Mouse (Mus musculus): ENCODE measurements at regions not wholly inside any gene's neighbourhood (a gene's known extent, or its start where the extent isn't known, plus 50 kb on each side); places are given as distances from the start of the nearest gene placed in this dataset.

- 70% methylated on average over 4 of the region's 4 CpGs for WGBS
These were observed 169.6 kb upstream of the Erbb4 start for GRCm38 (mm10) chr1:69277428-69277827.

GRCm38 (mm10) chr1:69247691-69248090 is 139.8 kb upstream of the Erbb4 start:
- no peaks in the 10 kb centered on the region for H3K36me3 ChIP-seq
- H3K4me3 ChIP-seq: no peak overlapping the region
- no peak overlapping the region for H3K4me2 ChIP-seq (replicated peaks)
- no peak for ATAC-seq (ENCODE audit: low FRiP score)
- WGBS: 80% methylated on average over 5 of the region's 5 CpGs
- no peaks in the 10 kb centered on the region for H3K27me3 ChIP-seq
- no peaks in the 10 kb centered on the region for H3K9me3 ChIP-seq (replicated peaks)
- no peak overlapping the region for H3K27ac ChIP-seq
- H3K4me1 ChIP-seq: no peaks in the 10 kb centered on the region
- H3K9ac ChIP-seq: no peak overlapping the region

More at GRCm38 (mm10) chr1:69277428-69277827, 169.6 kb upstream of the Erbb4 start:
- no peaks in the 10 kb centered on the region for H3K27me3 ChIP-seq
- H3K9me3 ChIP-seq (replicated peaks): no peaks in the 10 kb centered on the region
- H3K4me2 ChIP-seq (replicated peaks): no peak overlapping the region
- no peaks in the 10 kb centered on the region for H3K4me1 ChIP-seq
- H3K27ac ChIP-seq: no peak overlapping the region
- no peak for ATAC-seq (ENCODE audit: low FRiP score)
- H3K9ac ChIP-seq: no peak overlapping the region
- no peak overlapping the region for H3K4me3 ChIP-seq
- no peaks in the 10 kb centered on the region for H3K36me3 ChIP-seq

- no peak overlapping the region for H3K9ac ChIP-seq
These were observed 134.5 kb upstream of the Erbb4 start for GRCm38 (mm10) chr1:69242289-69242909.

GRCm38 (mm10) chr1:69241502-69242214 is 133.8 kb upstream of the Erbb4 start:
- Histone ChIP-seq H3K4me2 (replicated peaks) (peak overlapping the region; percentile 52), H3K4me3 (peak overlapping the region; percentile 21), H3K4me1 (0 out of 2 replicates have a peak, but pooled peaks cover 3% of the 10 kb centered on the region), H3K27me3 (no peaks in the 10 kb centered on the region), H3K27ac (no peak overlapping the region), H3K9ac (peak overlapping the region; percentile 36; the same call in 1 of the 2 replicates), H3K9me3 (replicated peaks) (no peaks in the 10 kb centered on the region), H3K36me3 (no peaks in the 10 kb centered on the region)
- 21% methylated on average over 11 of the region's 11 CpGs for WGBS
- ATAC-seq (ENCODE audit: low FRiP score): peak; percentile 88

More at GRCm38 (mm10) chr1:69242289-69242909, 134.5 kb upstream of the Erbb4 start:
- H3K4me3 ChIP-seq: peak overlapping the region; percentile 21
- 0 out of 2 replicates have a peak, but pooled peaks cover 3% of the 10 kb centered on the region for H3K4me1 ChIP-seq
- no peaks in the 10 kb centered on the region for H3K27me3 ChIP-seq
- no peak for ATAC-seq (ENCODE audit: low FRiP score)
- no peak overlapping the region for H3K27ac ChIP-seq
- no peaks in the 10 kb centered on the region for H3K36me3 ChIP-seq
- H3K4me2 ChIP-seq (replicated peaks): peak overlapping the region; percentile 52
- H3K9me3 ChIP-seq (replicated peaks): no peaks in the 10 kb centered on the region
- WGBS: 70% methylated on average over 3 of the region's 3 CpGs

- Histone ChIP-seq H3K27ac (no peak overlapping the region), H3K9me3 (replicated peaks) (no peaks in the 10 kb centered on the region), H3K36me3 (no peaks in the 10 kb centered on the region), H3K4me3 (no peak overlapping the region), H3K9ac (no peak overlapping the region), H3K27me3 (no peaks in the 10 kb centered on the region), H3K4me2 (replicated peaks) (no peak overlapping the region), H3K4me1 (no peaks in the 10 kb centered on the region)
- ATAC-seq (ENCODE audit: low FRiP score): no peak
These were observed 120.0 kb upstream of the Erbb4 start for GRCm38 (mm10) chr1:69227864-69228263.

GRCm38 (mm10) chr1:69212896-69213500 is 105.1 kb upstream of the Erbb4 start:
- WGBS: 88% methylated on average over 1 of the region's 1 CpGs
- Histone ChIP-seq H3K9ac (no peak overlapping the region), H3K4me2 (replicated peaks) (no peak overlapping the region), H3K4me3 (no peak overlapping the region), H3K36me3 (no peaks in the 10 kb centered on the region), H3K27ac (no peak overlapping the region), H3K9me3 (replicated peaks) (no peaks in the 10 kb centered on the region), H3K27me3 (no peaks in the 10 kb centered on the region), H3K4me1 (no peaks in the 10 kb centered on the region)
- no peak for ATAC-seq (ENCODE audit: low FRiP score)

GRCm38 (mm10) chr1:69202745-69203144 is 94.9 kb upstream of the Erbb4 start:
- no peak overlapping the region for H3K4me3 ChIP-seq
- no peaks in the 10 kb centered on the region for H3K36me3 ChIP-seq
- H3K27me3 ChIP-seq: no peaks in the 10 kb centered on the region
- H3K4me2 ChIP-seq (replicated peaks): no peak overlapping the region
- H3K9me3 ChIP-seq (replicated peaks): no peaks in the 10 kb centered on the region
- no peak overlapping the region for H3K9ac ChIP-seq
- no peak for ATAC-seq (ENCODE audit: low FRiP score)
- no peaks in the 10 kb centered on the region for H3K4me1 ChIP-seq
- H3K27ac ChIP-seq: no peak overlapping the region
- 75% methylated on average over 2 of the region's 2 CpGs for WGBS

GRCm38 (mm10) chr1:69165202-69165601 is 57.3 kb upstream of the Erbb4 start:
- no peak for ATAC-seq (ENCODE audit: low FRiP score)
- Histone ChIP-seq H3K9me3 (replicated peaks) (no peaks in the 10 kb centered on the region), H3K4me2 (replicated peaks) (no peak overlapping the region), H3K4me3 (no peak overlapping the region), H3K36me3 (no peaks in the 10 kb centered on the region), H3K27ac (no peak overlapping the region), H3K4me1 (no peaks in the 10 kb centered on the region), H3K9ac (no peak overlapping the region), H3K27me3 (no peaks in the 10 kb centered on the region)
- WGBS: 59% methylated on average over 5 of the region's 5 CpGs

All from hindbrain, embryonic 12.5 days (tissue).